Mouse (Mus musculus) lung, adult 2 months (tissue): ENCODE data around the gene Gnpat.

Experiments
- CTCF ChIP-seq: fragments of 200-500 bp; IDR thresholded peaks from 2 replicates; pipeline ENCODE4 v1.5.1; 2011; ENCODE audit warnings: mild to moderate bottlenecking, low read length, control low read depth; ENCODE audit not compliant: insufficient read depth
- POLR2A ChIP-seq: fragments of 200-500 bp; IDR thresholded peaks from 2 replicates; pipeline ENCODE4 v1.6.1; 2011; ENCODE audit warnings: low read depth, mild to moderate bottlenecking, control low read depth, low read length, borderline replicate concordance; ENCODE audit errors: extremely low read depth

- TF ChIP-seq CTCF = no peak
- TF ChIP-seq POLR2A = no peak
These were observed 33.3 kb downstream of the Gnpat start for GRCm38 (mm10) chr8:124896010-124896631.
